Mouse (Mus musculus): ENCODE measurements around the gene Tsc22d3. TPM values are rescaled to one million over a fixed set of nuclear protein-coding genes. Genes with fewer than 3 reads are reported as not detected.

Gene Tsc22d3
- polyA plus RNA-seq, 1 experiment from 2014 or later: 71.2 TPM

- peak overlapping the region; percentile 86 for H3K4me2 ChIP-seq (ENCODE audit: low read depth, low read length)
- peak overlapping the region; percentile 60 for H3K9ac ChIP-seq (ENCODE audit: low read depth, low read length)
- WGBS: 20% methylated on average over 47 of the region's 109 CpGs
- no peaks in the 10 kb centered on the region for H3K9me3 ChIP-seq (ENCODE audit: control insufficient read depth, low read length)
- peaks cover 23% of the 10 kb centered on the region for H3K27me3 ChIP-seq (replicated peaks; ENCODE audit: control insufficient read depth, insufficient read depth, low read length)
- no peak overlapping the region for H3K27ac ChIP-seq (ENCODE audit: low read length)
- peak; percentile 88 for ATAC-seq
- H3K36me3 ChIP-seq (ENCODE audit: control insufficient read depth, insufficient read depth, low read length): no peaks in the 10 kb centered on the region
- 0 out of 2 replicates have a peak, but pooled peaks cover 4% of the 10 kb centered on the region for H3K4me1 ChIP-seq (ENCODE audit: control insufficient read depth, insufficient read depth, low read length)
- H3K4me3 ChIP-seq (ENCODE audit: low read length): peak overlapping the region; percentile 55
These were observed 1.5 kb downstream of the Tsc22d3 start for GRCm38 (mm10) chrX:140598850-140599560.

- peak overlapping the region; percentile 55 for H3K4me3 ChIP-seq (ENCODE audit: low read length)
- peak overlapping the region; percentile 60 for H3K9ac ChIP-seq (ENCODE audit: low read depth, low read length)
- peak; percentile 58 for ATAC-seq
- H3K27ac ChIP-seq (ENCODE audit: low read length): no peak overlapping the region
- H3K9me3 ChIP-seq (ENCODE audit: control insufficient read depth, low read length): no peaks in the 10 kb centered on the region
- 22% methylated on average over 44 of the region's 48 CpGs for WGBS
- peaks cover 23% of the 10 kb centered on the region for H3K27me3 ChIP-seq (replicated peaks; ENCODE audit: control insufficient read depth, insufficient read depth, low read length)
- peak overlapping the region; percentile 86 for H3K4me2 ChIP-seq (ENCODE audit: low read depth, low read length)
- H3K4me1 ChIP-seq (ENCODE audit: control insufficient read depth, insufficient read depth, low read length): 0 out of 2 replicates have a peak, but pooled peaks cover 4% of the 10 kb centered on the region
- H3K36me3 ChIP-seq (ENCODE audit: control insufficient read depth, insufficient read depth, low read length): no peaks in the 10 kb centered on the region
These were observed 2.1 kb downstream of the Tsc22d3 start for GRCm38 (mm10) chrX:140598194-140598849.

- WGBS: 72% methylated on average over 3 of the region's 3 CpGs
- Histone ChIP-seq H3K27ac (ENCODE audit: low read length) (no peak overlapping the region), H3K4me1 (ENCODE audit: control insufficient read depth, insufficient read depth, low read length) (no peaks in the 10 kb centered on the region), H3K4me2 (ENCODE audit: low read depth, low read length) (no peak overlapping the region), H3K4me3 (ENCODE audit: low read length) (no peak overlapping the region), H3K9me3 (ENCODE audit: control insufficient read depth, low read length) (no peaks in the 10 kb centered on the region), H3K36me3 (ENCODE audit: control insufficient read depth, insufficient read depth, low read length) (no peaks in the 10 kb centered on the region), H3K9ac (ENCODE audit: low read depth, low read length) (no peak overlapping the region), H3K27me3 (replicated peaks; ENCODE audit: control insufficient read depth, insufficient read depth, low read length) (peaks cover 4% of the 10 kb centered on the region)
- no peak for ATAC-seq
These were observed 9.3 kb downstream of the Tsc22d3 start for GRCm38 (mm10) chrX:140591176-140591575.

GRCm38 (mm10) chrX:140590142-140590541, 10.3 kb downstream of the Tsc22d3 start:
- H3K9ac ChIP-seq (ENCODE audit: low read depth, low read length): no peak overlapping the region
- ATAC-seq: no peak
- no peak overlapping the region for H3K27ac ChIP-seq (ENCODE audit: low read length)
- WGBS: 70% methylated on average over 2 of the region's 2 CpGs
- no peak overlapping the region for H3K4me3 ChIP-seq (ENCODE audit: low read length)
- H3K9me3 ChIP-seq (ENCODE audit: control insufficient read depth, low read length): no peaks in the 10 kb centered on the region
- H3K27me3 ChIP-seq (replicated peaks; ENCODE audit: control insufficient read depth, insufficient read depth, low read length): peaks cover 4% of the 10 kb centered on the region
- no peaks in the 10 kb centered on the region for H3K36me3 ChIP-seq (ENCODE audit: control insufficient read depth, insufficient read depth, low read length)
- H3K4me2 ChIP-seq (ENCODE audit: low read depth, low read length): no peak overlapping the region
- H3K4me1 ChIP-seq (ENCODE audit: control insufficient read depth, insufficient read depth, low read length): no peaks in the 10 kb centered on the region

GRCm38 (mm10) chrX:140589194-140589751, 11.2 kb downstream of the Tsc22d3 start:
- H3K9ac ChIP-seq (ENCODE audit: low read depth, low read length): no peak overlapping the region
- H3K9me3 ChIP-seq (ENCODE audit: control insufficient read depth, low read length): no peaks in the 10 kb centered on the region
- no peak overlapping the region for H3K4me3 ChIP-seq (ENCODE audit: low read length)
- WGBS: 75% methylated on average over 4 of the region's 4 CpGs
- no peaks in the 10 kb centered on the region for H3K36me3 ChIP-seq (ENCODE audit: control insufficient read depth, insufficient read depth, low read length)
- H3K4me2 ChIP-seq (ENCODE audit: low read depth, low read length): no peak overlapping the region
- H3K27ac ChIP-seq (ENCODE audit: low read length): no peak overlapping the region
- no peak for ATAC-seq
- H3K27me3 ChIP-seq (replicated peaks; ENCODE audit: control insufficient read depth, insufficient read depth, low read length): peaks cover 4% of the 10 kb centered on the region
- no peaks in the 10 kb centered on the region for H3K4me1 ChIP-seq (ENCODE audit: control insufficient read depth, insufficient read depth, low read length)

GRCm38 (mm10) chrX:140588534-140588933, 11.9 kb downstream of the Tsc22d3 start:
- ATAC-seq: no peak
- H3K4me3 ChIP-seq (ENCODE audit: low read length): no peak overlapping the region
- peaks cover 4% of the 10 kb centered on the region for H3K27me3 ChIP-seq (replicated peaks; ENCODE audit: control insufficient read depth, insufficient read depth, low read length)
- no peaks in the 10 kb centered on the region for H3K9me3 ChIP-seq (ENCODE audit: control insufficient read depth, low read length)
- no peaks in the 10 kb centered on the region for H3K4me1 ChIP-seq (ENCODE audit: control insufficient read depth, insufficient read depth, low read length)
- no peak overlapping the region for H3K27ac ChIP-seq (ENCODE audit: low read length)
- WGBS: 83% methylated on average over 5 of the region's 5 CpGs
- H3K36me3 ChIP-seq (ENCODE audit: control insufficient read depth, insufficient read depth, low read length): no peaks in the 10 kb centered on the region
- no peak overlapping the region for H3K4me2 ChIP-seq (ENCODE audit: low read depth, low read length)
- H3K9ac ChIP-seq (ENCODE audit: low read depth, low read length): no peak overlapping the region

GRCm38 (mm10) chrX:140580416-140580815, 20.0 kb downstream of the Tsc22d3 start:
- Histone ChIP-seq H3K36me3 (ENCODE audit: control insufficient read depth, insufficient read depth, low read length) (no peaks in the 10 kb centered on the region), H3K9ac (ENCODE audit: low read depth, low read length) (no peak overlapping the region), H3K4me3 (ENCODE audit: low read length) (no peak overlapping the region), H3K9me3 (ENCODE audit: control insufficient read depth, low read length) (no peaks in the 10 kb centered on the region), H3K4me1 (ENCODE audit: control insufficient read depth, insufficient read depth, low read length) (no peaks in the 10 kb centered on the region), H3K4me2 (ENCODE audit: low read depth, low read length) (no peak overlapping the region), H3K27ac (ENCODE audit: low read length) (no peak overlapping the region), H3K27me3 (replicated peaks; ENCODE audit: control insufficient read depth, insufficient read depth, low read length) (peaks cover 6% of the 10 kb centered on the region)
- 70% methylated on average over 3 of the region's 3 CpGs for WGBS
- ATAC-seq: no peak

GRCm38 (mm10) chrX:140575636-140576035, 24.8 kb downstream of the Tsc22d3 start:
- 67% methylated on average over 3 of the region's 3 CpGs for WGBS
- Histone ChIP-seq H3K4me2 (ENCODE audit: low read depth, low read length) (no peak overlapping the region), H3K36me3 (ENCODE audit: control insufficient read depth, insufficient read depth, low read length) (no peaks in the 10 kb centered on the region), H3K27me3 (replicated peaks; ENCODE audit: control insufficient read depth, insufficient read depth, low read length) (peaks cover 10% of the 10 kb centered on the region), H3K27ac (ENCODE audit: low read length) (no peak overlapping the region), H3K9me3 (ENCODE audit: control insufficient read depth, low read length) (no peaks in the 10 kb centered on the region), H3K9ac (ENCODE audit: low read depth, low read length) (no peak overlapping the region), H3K4me3 (ENCODE audit: low read length) (no peak overlapping the region), H3K4me1 (ENCODE audit: control insufficient read depth, insufficient read depth, low read length) (no peaks in the 10 kb centered on the region)
- no peak for ATAC-seq

- 33% methylated on average over 1 of the region's 1 CpGs for WGBS
These were observed 25.3 kb downstream of the Tsc22d3 start for GRCm38 (mm10) chrX:140575200-140575599.

More at GRCm38 (mm10) chrX:140575200-140575599, 25.3 kb downstream of the Tsc22d3 start:
- H3K9ac ChIP-seq (ENCODE audit: low read depth, low read length): no peak overlapping the region
- H3K27me3 ChIP-seq (replicated peaks; ENCODE audit: control insufficient read depth, insufficient read depth, low read length): peaks cover 10% of the 10 kb centered on the region
- no peak for ATAC-seq
- H3K4me3 ChIP-seq (ENCODE audit: low read length): no peak overlapping the region
- no peak overlapping the region for H3K4me2 ChIP-seq (ENCODE audit: low read depth, low read length)
- H3K9me3 ChIP-seq (ENCODE audit: control insufficient read depth, low read length): no peaks in the 10 kb centered on the region
- H3K36me3 ChIP-seq (ENCODE audit: control insufficient read depth, insufficient read depth, low read length): no peaks in the 10 kb centered on the region
- H3K4me1 ChIP-seq (ENCODE audit: control insufficient read depth, insufficient read depth, low read length): no peaks in the 10 kb centered on the region
- no peak overlapping the region for H3K27ac ChIP-seq (ENCODE audit: low read length)

Data from intestine, embryonic 16.5 days (tissue).